Mouse (Mus musculus): ENCODE measurements around the gene Pcca. TPM values are rescaled to one million over a fixed set of nuclear protein-coding genes. Genes with fewer than 3 reads are reported as not detected.

Pcca gene
- polyA plus RNA-seq, 1 experiment from 2014 or later, result 31.6 TPM

GRCm38 (mm10) chr14:122835487-122836190 is 301.5 kb downstream of the Pcca start:
- no peak overlapping the region for H3K9ac ChIP-seq (ENCODE audit: low read depth, low read length)
- no peak overlapping the region for H3K27ac ChIP-seq (ENCODE audit: low read depth, low read length)
- no peaks in the 10 kb centered on the region for H3K27me3 ChIP-seq (ENCODE audit: control insufficient read depth, insufficient read depth, low read length)
- no peak overlapping the region for H3K4me3 ChIP-seq (ENCODE audit: low read depth, low read length)
- DNase-seq (ENCODE audit: low spot score), result no peak
- 62% methylated on average over 7 of the region's 7 CpGs for WGBS
- H3K4me1 ChIP-seq (replicated peaks; ENCODE audit: control insufficient read depth, insufficient read depth, low read length), result no peaks in the 10 kb centered on the region
- no peaks in the 10 kb centered on the region for H3K36me3 ChIP-seq (ENCODE audit: control insufficient read depth, insufficient read depth, low read length)
- no peaks in the 10 kb centered on the region for H3K9me3 ChIP-seq (ENCODE audit: control insufficient read depth, low read length)
- H3K4me2 ChIP-seq (replicated peaks; ENCODE audit: low read depth, low read length), result no peak overlapping the region
- 0 out of 2 replicates have a peak, but pooled peaks have one; percentile 7 for ATAC-seq (ENCODE audit: low FRiP score)

DNA sequence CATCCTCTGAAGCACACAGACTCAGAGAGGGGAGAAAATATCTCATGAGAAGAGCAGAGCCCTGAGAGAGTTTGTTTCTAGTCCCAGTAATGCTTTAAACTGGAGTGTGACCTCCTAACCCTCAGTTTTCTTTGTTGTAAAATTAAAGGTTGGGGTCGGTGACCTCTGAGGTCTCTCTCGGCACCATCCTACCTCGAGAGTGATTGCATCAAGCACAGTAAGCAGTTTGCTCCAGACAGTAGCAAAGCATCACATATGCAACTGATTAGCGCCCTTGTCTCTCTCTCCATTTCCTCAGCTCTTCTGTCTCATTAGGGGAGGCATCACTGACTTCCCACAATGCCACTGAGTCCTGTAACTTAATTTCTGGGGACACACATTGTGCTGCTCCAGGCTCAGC is 302.1 kb downstream of the Pcca start:
- Histone ChIP-seq H3K4me2 (replicated peaks; ENCODE audit: low read depth, low read length) (no peak overlapping the region), H3K27me3 (ENCODE audit: control insufficient read depth, insufficient read depth, low read length) (no peaks in the 10 kb centered on the region), H3K36me3 (ENCODE audit: control insufficient read depth, insufficient read depth, low read length) (no peaks in the 10 kb centered on the region), H3K27ac (ENCODE audit: low read depth, low read length) (no peak overlapping the region), H3K4me1 (replicated peaks; ENCODE audit: control insufficient read depth, insufficient read depth, low read length) (no peaks in the 10 kb centered on the region), H3K4me3 (ENCODE audit: low read depth, low read length) (no peak overlapping the region), H3K9ac (ENCODE audit: low read depth, low read length) (no peak overlapping the region), H3K9me3 (ENCODE audit: control insufficient read depth, low read length) (no peaks in the 10 kb centered on the region)
- 26% methylated on average over 4 of the region's 4 CpGs for WGBS
- ATAC-seq (ENCODE audit: low FRiP score), result 0 out of 2 replicates have a peak, but pooled peaks have one; percentile 10
- DNase-seq (ENCODE audit: low spot score), result peak; percentile 7

- no peaks in the 10 kb centered on the region for H3K9me3 ChIP-seq (ENCODE audit: control insufficient read depth, low read length)
- no peak for ATAC-seq (ENCODE audit: low FRiP score)
Observed at GRCm38 (mm10) chr14:122837018-122837417, 302.9 kb downstream of the Pcca start.

DNA sequence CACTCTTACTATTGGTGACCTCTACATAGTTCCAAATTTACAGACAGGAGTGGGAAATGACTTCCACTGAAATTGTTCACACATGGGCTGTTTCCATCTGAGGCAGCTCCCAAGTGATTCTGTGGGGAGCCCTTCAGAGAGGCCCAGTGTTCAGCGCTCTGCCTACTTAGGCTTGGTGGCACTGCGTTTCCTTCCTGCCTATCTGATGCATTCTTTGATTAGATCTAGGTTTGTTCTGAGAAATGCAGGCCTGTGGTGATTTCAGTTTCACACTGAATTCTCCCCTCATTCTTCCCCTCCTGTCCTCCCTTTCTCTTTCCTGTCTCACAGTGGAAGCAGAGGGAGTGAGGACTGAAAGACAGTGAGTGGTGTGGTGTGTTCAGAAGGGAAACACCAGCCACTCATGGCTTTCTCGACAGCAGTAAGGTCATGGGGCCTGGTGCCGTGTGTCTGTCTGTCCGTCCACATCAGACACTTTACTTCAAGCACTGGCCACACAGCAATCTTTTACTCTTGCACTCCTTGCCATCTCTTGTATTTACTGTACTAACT is 318.5 kb downstream of the Pcca start:
- Histone ChIP-seq H3K4me2 (replicated peaks; ENCODE audit: low read depth, low read length) (no peak overlapping the region), H3K27me3 (ENCODE audit: control insufficient read depth, insufficient read depth, low read length) (no peaks in the 10 kb centered on the region), H3K36me3 (ENCODE audit: control insufficient read depth, insufficient read depth, low read length) (no peaks in the 10 kb centered on the region), H3K9ac (ENCODE audit: low read depth, low read length) (no peak overlapping the region), H3K27ac (ENCODE audit: low read depth, low read length) (no peak overlapping the region), H3K9me3 (ENCODE audit: control insufficient read depth, low read length) (no peaks in the 10 kb centered on the region), H3K4me1 (replicated peaks; ENCODE audit: control insufficient read depth, insufficient read depth, low read length) (no peaks in the 10 kb centered on the region), H3K4me3 (ENCODE audit: low read depth, low read length) (no peak overlapping the region)
- DNase-seq (ENCODE audit: low spot score), result no peak
- WGBS, result 85% methylated on average over 5 of the region's 5 CpGs
- ATAC-seq (ENCODE audit: low FRiP score), result no peak

More at GRCm38 (mm10) chr14:122837018-122837417, 302.9 kb downstream of the Pcca start:
- H3K4me2 ChIP-seq (replicated peaks; ENCODE audit: low read depth, low read length), result no peak overlapping the region
- DNase-seq (ENCODE audit: low spot score), result no peak
- H3K4me3 ChIP-seq (ENCODE audit: low read depth, low read length), result no peak overlapping the region
- WGBS, result 73% methylated on average over 2 of the region's 2 CpGs
- H3K4me1 ChIP-seq (replicated peaks; ENCODE audit: control insufficient read depth, insufficient read depth, low read length), result no peaks in the 10 kb centered on the region
- H3K9ac ChIP-seq (ENCODE audit: low read depth, low read length), result no peak overlapping the region
- H3K27ac ChIP-seq (ENCODE audit: low read depth, low read length), result no peak overlapping the region
- no peaks in the 10 kb centered on the region for H3K27me3 ChIP-seq (ENCODE audit: control insufficient read depth, insufficient read depth, low read length)
- H3K36me3 ChIP-seq (ENCODE audit: control insufficient read depth, insufficient read depth, low read length), result no peaks in the 10 kb centered on the region

GRCm38 (mm10) chr14:122859792-122860191 is 325.7 kb downstream of the Pcca start:
- no peak overlapping the region for H3K27ac ChIP-seq (ENCODE audit: low read depth, low read length)
- H3K4me1 ChIP-seq (replicated peaks; ENCODE audit: control insufficient read depth, insufficient read depth, low read length), result no peaks in the 10 kb centered on the region
- 84% methylated on average over 1 of the region's 1 CpGs for WGBS
- H3K9me3 ChIP-seq (ENCODE audit: control insufficient read depth, low read length), result no peaks in the 10 kb centered on the region
- H3K36me3 ChIP-seq (ENCODE audit: control insufficient read depth, insufficient read depth, low read length), result no peaks in the 10 kb centered on the region
- H3K9ac ChIP-seq (ENCODE audit: low read depth, low read length), result no peak overlapping the region
- DNase-seq (ENCODE audit: low spot score) (no peak), ATAC-seq (ENCODE audit: low FRiP score) (no peak)
- H3K4me3 ChIP-seq (ENCODE audit: low read depth, low read length), result no peak overlapping the region
- H3K4me2 ChIP-seq (replicated peaks; ENCODE audit: low read depth, low read length), result no peak overlapping the region
- no peaks in the 10 kb centered on the region for H3K27me3 ChIP-seq (ENCODE audit: control insufficient read depth, insufficient read depth, low read length)

DNA sequence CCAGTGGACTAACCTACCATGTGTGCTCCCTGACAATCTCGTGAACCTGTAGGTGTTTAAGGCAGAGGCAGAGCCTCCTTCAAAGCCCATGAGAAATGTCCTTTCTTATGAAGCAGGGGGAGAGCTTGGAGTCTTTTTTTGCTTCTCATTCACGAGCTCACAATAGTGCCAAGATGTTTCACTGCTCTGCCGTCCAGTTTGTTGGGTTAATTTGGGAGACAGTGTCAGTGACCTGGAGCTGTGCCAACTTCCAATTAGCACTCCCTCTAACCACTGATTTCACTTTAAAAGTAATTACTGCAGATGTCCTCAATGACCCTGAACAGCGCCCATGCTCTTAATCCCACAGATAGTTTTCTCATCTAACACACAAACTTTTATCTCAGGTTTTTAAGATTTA is 328.5 kb downstream of the Pcca start:
- H3K9ac ChIP-seq (ENCODE audit: low read depth, low read length), result no peak overlapping the region
- WGBS, result 66% methylated on average over 4 of the region's 4 CpGs
- ATAC-seq (ENCODE audit: low FRiP score) (no peak), DNase-seq (ENCODE audit: low spot score) (no peak)
- H3K4me3 ChIP-seq (ENCODE audit: low read depth, low read length), result no peak overlapping the region
- H3K27me3 ChIP-seq (ENCODE audit: control insufficient read depth, insufficient read depth, low read length), result no peaks in the 10 kb centered on the region
- H3K9me3 ChIP-seq (ENCODE audit: control insufficient read depth, low read length), result no peaks in the 10 kb centered on the region
- H3K36me3 ChIP-seq (ENCODE audit: control insufficient read depth, insufficient read depth, low read length), result no peaks in the 10 kb centered on the region
- no peak overlapping the region for H3K4me2 ChIP-seq (replicated peaks; ENCODE audit: low read depth, low read length)
- no peaks in the 10 kb centered on the region for H3K4me1 ChIP-seq (replicated peaks; ENCODE audit: control insufficient read depth, insufficient read depth, low read length)
- H3K27ac ChIP-seq (ENCODE audit: low read depth, low read length), result no peak overlapping the region

- no peaks in the 10 kb centered on the region for H3K36me3 ChIP-seq (ENCODE audit: control insufficient read depth, insufficient read depth, low read length)
- H3K27ac ChIP-seq (ENCODE audit: low read depth, low read length), result no peak overlapping the region
- no peak overlapping the region for H3K9ac ChIP-seq (ENCODE audit: low read depth, low read length)
- H3K4me3 ChIP-seq (ENCODE audit: low read depth, low read length), result no peak overlapping the region
- no peak for DNase-seq (ENCODE audit: low spot score)
- no peaks in the 10 kb centered on the region for H3K27me3 ChIP-seq (ENCODE audit: control insufficient read depth, insufficient read depth, low read length)
- no peak overlapping the region for H3K4me2 ChIP-seq (replicated peaks; ENCODE audit: low read depth, low read length)
- WGBS, result 81% methylated on average over 4 of the region's 4 CpGs
- no peaks in the 10 kb centered on the region for H3K4me1 ChIP-seq (replicated peaks; ENCODE audit: control insufficient read depth, insufficient read depth, low read length)
- ATAC-seq (ENCODE audit: low FRiP score), result no peak
- H3K9me3 ChIP-seq (ENCODE audit: control insufficient read depth, low read length), result no peaks in the 10 kb centered on the region
Observed at GRCm38 (mm10) chr14:122865462-122866129, 331.5 kb downstream of the Pcca start.

- H3K36me3 ChIP-seq (ENCODE audit: control insufficient read depth, insufficient read depth, low read length), result no peaks in the 10 kb centered on the region
- 90% methylated on average over 4 of the region's 4 CpGs for WGBS
- no peaks in the 10 kb centered on the region for H3K4me1 ChIP-seq (replicated peaks; ENCODE audit: control insufficient read depth, insufficient read depth, low read length)
- H3K4me2 ChIP-seq (replicated peaks; ENCODE audit: low read depth, low read length), result no peak overlapping the region
- no peak overlapping the region for H3K9ac ChIP-seq (ENCODE audit: low read depth, low read length)
- no peaks in the 10 kb centered on the region for H3K9me3 ChIP-seq (ENCODE audit: control insufficient read depth, low read length)
- DNase-seq (ENCODE audit: low spot score) (no peak), ATAC-seq (ENCODE audit: low FRiP score) (no peak)
- H3K4me3 ChIP-seq (ENCODE audit: low read depth, low read length), result no peak overlapping the region
- no peaks in the 10 kb centered on the region for H3K27me3 ChIP-seq (ENCODE audit: control insufficient read depth, insufficient read depth, low read length)
- H3K27ac ChIP-seq (ENCODE audit: low read depth, low read length), result no peak overlapping the region
Observed at GRCm38 (mm10) chr14:122867531-122868285, 333.6 kb downstream of the Pcca start.
